Mouse (Mus musculus) hematopoietic stem cell, adult 5-6 weeks (primary cell): ENCODE measurements at regions not wholly inside any gene's neighbourhood (a gene's known extent, or its start where the extent isn't known, plus 50 kb on each side); places are given as distances from the start of the nearest gene placed in this dataset.
A peak's percentile ranks its signal among the peaks of the same experiment; 100 is the strongest.

Experiments used
- ATAC-seq, 2 experiments: fragments of 125-278 bp in 1 of 2; replicated peaks in 1 of 2; 2 replicates each; pipeline ENCODE4 v1.8.0; 2016 to 2017; ENCODE audit warnings: inconsistent platforms in 2 of 2, mild to moderate bottlenecking in 2 of 2, moderate number of reproducible peaks in 2 of 2, low read depth in 1 of 2, moderate TSS enrichment in 1 of 2; ENCODE audit not compliant: low FRiP score in 2 of 2, poor library complexity in 2 of 2, severe bottlenecking in 2 of 2, insufficient read depth in 1 of 2, low TSS enrichment in 1 of 2

DNA sequence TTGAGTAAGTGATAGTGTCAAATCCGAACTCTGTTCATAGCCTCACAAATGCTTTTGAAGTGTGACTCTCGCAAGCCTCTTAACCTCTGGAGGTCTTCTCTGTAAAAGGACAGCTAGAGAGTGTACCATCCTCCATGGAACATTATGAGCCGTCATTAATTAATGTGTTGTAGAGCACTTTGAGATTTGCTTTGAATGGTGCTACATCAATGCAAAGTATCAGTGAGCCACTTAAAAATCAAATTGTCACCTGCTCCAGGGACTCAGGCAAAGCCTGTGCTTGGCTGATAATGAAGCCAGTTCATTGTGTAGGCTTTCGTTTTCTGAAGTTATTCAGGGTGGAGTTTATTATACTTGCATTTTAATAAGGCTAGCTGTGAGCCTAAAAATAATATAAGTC, 801.8 kb upstream of the B3galt2 start:
- ATAC-seq: no peak

DNA sequence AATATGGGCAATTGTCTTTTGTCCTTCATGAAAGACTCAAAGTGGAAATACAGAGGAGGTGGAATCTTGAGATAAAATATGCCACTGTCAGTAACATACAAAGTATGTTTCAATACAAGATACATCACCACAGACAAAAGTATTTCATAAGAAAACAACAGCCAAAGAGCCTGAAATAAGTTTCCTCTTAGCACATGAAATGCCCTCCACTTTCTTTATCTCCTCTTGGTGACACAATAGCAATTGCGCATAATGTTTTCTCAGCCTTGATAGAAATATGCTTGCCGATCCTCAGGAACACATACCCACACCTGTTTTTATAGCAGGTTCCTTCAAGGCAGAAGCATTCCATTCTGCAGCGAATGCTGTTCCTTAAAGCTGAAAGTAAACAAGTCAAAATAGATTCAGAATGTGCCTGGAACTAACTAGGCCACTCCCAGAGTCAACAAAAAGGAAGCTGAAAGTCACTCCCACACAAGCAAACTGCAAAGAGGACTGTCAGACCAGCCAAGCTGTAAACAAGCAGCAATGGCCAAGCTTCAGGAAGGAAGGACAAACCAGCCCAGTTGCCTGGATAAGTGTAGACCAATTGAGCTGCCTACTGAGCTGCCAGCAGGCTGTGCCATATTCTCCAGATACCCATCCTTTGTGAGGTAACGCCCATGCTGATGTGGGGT, 773.3 kb upstream of the B3galt2 start:
- peak in 1 of 2 experiments; percentile 29; a peak in 1 of 4 replicates for ATAC-seq

DNA sequence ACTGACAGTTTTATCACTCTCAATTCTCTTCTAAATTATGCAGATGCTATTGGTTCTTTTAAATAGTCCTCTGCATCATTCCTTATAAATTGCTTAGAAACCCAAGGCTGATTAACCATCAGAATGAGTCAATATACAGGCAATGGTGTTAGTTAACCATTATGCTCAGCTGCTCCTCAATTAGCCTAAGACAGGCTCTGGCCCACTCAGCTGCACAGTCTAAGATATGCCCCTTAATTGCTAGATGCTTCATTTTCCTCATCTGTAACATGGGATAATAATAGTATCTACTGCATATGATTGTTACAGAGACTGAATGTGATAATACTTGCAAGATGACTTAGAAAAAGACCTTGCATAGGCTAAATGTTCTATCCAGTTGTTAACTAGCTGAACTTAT, 748.6 kb upstream of the B3galt2 start:
- ATAC-seq: no peak

DNA sequence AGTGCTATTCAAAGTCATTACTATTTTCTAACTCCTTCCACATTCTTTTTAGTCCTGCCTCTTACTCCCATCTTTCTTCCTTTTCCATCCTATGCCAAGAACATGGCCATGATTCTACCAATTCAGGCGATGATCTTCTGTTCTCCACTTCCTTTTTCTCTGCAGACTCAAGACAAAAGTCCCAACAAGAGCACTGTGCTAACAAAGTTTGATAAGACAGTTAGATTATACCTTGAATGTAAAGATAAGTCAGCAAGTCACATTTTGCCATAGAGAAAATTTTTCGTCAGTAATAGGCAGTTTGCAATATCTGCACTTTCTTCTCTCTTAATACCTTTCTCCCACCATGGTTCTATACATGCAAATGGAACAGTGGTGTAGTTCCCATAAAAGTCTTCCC, 747.3 kb upstream of the B3galt2 start:
- no peak for ATAC-seq

DNA sequence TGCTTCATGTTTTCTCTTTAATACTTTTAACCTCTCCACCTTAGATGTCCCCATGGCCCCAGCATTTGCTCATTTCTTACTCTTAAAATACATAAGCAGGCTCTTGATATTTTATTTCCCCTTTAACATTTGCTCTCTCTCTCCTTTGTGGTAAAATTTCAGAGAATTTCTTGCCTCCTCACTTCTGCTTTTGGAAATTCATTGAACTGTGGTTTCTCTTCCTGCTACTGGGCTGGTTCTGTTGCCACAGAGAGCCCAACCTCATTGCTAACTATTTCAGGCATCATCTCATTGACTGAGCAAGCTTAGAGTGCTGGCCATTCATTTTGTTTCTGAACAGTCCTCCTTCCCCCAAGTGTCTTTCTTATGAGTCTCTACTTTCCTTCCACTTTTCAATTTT, 746.3 kb upstream of the B3galt2 start:
- ATAC-seq: peak; percentile 99

DNA sequence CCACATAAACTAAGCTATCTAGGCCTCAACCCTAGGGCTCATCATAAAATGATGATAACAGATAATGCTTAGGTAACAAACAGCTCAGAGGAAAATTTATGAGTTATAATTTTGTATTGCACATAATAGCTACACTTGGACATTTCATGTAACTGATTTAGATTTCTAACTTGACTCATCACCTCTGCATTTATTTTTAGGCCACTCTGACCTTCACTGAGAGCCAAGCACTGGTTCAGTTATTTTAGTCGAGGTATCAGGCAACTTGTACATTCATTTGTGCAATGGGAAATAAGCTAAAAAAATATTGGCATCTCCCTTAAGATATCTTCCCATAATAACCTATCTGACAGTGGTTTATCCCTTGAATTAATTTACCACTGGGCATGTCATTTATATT, 745.4 kb upstream of the B3galt2 start:
- no peak for ATAC-seq

DNA sequence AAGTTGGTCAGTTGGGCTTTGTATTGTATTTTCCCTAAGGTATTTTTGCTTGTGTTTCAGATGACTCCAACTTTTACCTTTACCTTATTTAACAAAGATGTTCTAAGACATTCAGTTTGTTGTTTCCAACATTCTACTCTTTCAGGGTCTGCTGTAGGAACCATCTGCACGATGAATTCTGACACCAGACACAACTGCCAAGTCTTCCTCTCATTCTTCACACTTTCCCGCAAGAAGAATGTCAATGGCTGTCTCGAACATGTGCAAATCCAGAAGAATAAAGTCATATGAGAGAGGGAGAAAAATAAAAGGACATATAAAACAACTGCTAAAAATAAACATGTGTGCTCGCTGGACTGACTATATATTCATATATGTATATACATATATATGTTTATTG, 730.6 kb upstream of the B3galt2 start:
- no peak for ATAC-seq

DNA sequence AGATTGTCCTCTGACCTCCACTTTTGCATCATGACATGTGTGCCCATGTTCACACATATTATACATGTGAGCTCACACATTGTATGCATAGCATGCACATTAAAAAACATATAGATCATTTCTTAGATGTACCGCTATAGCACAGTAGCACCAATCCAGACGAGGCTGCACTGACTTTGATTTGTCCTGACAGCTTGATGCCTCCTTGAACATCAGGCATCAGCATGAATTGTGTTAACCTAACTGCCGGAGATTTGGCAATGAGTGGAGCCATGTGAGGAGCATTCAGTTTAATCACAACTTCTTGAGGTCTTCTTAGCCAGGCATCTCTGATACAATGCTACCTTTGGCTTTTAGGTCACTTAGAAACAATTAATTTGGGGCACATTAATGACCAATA, 683.8 kb upstream of the B3galt2 start:
- no peak for ATAC-seq

DNA sequence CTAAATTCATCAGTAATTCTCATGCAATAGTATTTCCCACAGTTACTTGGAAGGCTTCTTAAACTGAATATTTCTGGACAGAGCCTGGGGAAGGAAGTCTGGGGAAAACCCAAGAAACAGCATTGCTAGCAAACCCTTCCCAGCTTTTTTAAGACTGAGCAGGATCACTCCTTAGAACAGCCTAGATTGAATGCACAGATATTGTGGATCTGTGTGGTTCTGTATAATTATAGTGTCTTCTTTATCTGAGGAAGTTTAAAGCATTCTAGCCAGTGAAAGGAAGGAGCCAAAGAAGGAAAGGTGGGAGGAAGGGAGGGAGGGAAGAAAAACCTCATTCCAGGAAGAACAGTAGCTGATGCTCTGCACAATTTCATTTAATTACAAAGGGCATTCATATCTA, 669.0 kb upstream of the B3galt2 start:
- no peak for ATAC-seq

DNA sequence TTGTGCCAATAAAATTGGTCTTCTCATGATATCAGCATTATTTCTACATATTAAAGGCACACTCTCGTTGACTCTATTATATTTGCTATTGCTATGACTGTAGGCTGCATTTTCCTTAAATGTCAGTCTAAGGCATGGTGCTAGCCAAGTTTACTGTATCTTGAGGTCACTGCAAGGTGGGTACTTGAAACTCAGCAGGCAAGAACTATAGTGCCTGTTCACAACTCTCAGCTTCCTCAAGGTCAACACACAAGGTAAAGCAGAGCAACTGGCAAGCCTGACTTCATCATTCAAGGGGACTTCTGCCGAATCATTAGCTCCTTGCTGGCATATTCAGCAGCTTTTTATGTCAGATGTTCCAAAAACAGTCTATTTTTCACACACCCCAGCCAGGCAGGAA, 667.1 kb upstream of the B3galt2 start:
- ATAC-seq: no peak

DNA sequence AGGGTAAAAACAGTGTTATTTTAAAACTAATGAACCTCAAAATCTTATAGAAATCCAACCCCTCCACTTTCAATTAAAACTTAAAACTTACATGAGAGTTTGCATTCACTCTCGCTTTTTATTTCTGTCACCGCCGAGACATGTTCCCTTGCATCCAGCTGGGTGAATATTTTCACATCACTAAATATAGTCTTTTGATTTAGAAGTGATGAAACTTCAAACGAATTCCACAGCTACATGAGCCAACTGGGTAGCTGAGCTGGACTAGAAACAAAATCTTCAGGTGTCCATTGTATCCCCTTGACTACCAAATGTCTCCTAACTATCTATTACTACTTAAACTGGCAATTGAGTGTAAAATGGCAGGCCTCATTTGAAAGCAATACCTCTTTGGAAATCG, 657.5 kb upstream of the B3galt2 start:
- no peak for ATAC-seq

DNA sequence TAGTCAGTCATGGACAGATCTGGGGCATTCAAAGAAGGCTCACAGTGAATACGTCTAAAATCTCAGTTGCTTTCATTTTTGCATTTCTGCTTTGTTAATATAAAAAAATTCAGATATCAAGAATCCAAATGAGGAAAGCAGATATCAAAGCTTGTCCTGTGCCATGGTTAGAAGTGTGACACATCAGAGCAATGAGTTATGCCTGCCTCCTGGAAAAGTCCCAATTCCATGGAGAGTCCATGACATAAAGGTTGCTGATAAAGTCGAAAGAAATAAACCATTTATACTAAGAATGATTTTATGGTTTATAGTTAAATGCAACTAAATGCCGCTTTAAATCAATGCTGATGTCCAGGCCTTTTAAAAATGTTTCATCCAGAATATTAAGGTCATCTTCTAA, 656.8 kb upstream of the B3galt2 start:
- no peak for ATAC-seq

DNA sequence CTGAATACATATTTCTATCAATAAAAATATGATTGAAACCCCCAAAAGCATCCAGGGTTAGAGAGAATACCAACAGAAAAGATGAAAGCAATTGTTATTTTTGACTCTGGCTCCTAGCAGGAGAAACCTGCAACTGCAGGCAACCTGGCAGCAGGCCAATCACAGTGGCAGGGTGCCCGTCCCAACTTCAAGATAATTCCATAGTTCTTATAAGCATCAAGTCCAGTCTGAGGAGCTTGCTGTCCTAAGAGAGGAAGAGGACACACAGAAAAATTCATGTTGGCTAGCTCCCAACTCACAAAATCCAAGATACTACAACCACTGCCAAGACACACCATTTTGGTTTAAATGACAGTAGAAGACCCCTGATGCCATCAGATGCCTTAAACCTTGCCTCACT, 654.9 kb upstream of the B3galt2 start:
- no peak for ATAC-seq

DNA sequence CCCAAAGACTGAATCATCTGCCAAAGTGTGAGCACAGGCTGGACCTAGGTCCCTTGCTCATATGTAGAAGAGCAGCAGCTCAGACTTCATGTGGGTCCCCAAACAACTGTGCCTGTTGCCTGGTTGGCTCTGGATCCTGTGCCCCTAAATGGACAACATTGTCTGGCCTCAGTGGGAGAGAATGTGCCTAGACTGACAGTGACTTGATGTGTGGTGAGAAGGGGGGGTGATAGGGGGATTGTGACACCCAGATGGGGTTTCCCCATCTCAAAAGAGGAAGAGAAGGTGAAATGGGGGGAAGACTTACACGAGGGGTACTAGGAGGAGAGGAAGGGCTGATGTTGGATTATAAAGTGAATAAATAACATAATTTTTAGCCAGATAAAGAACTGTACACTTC, 640.2 kb upstream of the B3galt2 start:
- peak; percentile 89 to 93 for ATAC-seq

DNA sequence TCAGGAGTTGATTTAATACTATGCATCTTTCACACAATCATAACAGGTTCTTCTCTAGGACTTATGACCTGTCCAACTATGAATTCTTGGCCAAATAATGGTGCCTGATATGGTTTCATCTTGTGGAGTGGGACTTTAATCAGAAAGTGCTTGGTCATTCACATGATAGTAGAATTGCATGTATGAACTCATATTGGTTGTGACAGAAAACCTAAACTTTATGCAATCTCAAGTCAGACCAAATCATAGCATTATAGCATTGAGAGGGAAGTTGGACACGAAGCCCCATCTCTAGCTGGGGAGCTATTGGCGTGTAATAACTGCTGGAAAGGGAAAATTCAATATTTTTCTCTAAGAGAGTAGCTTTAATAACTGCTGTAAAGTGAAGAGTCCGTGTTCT, 639.4 kb upstream of the B3galt2 start:
- peak in 1 of 2 experiments; percentile 40; a peak in 1 of 4 replicates for ATAC-seq

DNA sequence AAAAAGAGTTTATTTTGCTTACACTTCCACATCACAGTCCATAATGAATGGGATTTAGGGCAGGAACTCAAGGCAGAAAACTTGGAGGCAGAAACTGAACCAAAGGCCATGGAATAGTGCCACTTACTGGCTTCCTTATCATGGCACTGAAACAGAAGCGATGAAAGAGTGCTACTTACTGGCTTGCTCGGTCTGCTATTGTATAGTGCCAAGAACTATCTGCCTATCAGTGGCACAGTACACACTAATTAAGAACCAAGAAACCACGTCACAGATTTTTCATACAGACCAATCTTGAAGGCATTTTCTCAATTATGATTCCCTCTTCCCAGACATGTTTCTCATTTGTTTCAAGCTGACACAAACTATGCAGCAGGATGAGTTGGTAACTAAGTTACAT, 634.4 kb upstream of the B3galt2 start:
- ATAC-seq: no peak

DNA sequence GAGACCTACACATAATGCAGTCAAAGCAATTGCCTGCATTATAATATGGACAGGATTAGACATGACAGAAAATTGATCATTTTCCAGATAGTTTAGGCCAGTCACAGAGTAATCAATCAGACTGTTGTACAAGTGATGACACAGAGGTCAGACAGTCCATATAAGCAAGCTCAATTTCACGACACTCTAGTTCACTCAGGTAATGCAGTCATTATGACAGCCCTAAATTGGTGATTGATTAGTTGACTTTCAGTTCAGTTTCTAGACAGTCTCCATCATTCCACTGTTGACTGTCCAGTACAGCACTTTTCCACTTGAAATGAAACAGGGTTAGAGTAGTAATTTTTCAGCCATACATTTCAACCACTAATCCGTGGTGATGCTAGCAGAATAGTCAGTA, 620.5 kb upstream of the B3galt2 start:
- no peak for ATAC-seq

DNA sequence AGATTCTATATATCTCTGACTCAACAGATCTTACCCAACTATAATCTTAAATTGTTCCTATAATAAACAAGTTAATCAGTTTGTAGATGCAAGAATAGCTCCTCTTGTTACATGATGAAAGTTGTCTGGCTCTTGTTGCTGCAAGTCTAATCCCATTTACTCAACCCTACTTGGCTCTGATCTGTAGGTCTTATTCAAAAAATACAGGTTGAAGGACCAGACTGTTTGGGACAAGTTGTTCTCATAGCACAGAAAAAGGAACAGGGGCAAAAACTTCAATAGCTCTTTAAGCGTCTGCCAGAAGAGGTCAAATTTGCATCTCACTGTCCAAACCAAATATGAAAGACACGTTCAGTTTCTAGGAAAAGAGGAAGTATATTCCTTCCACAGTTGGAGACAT, 587.3 kb upstream of the B3galt2 start:
- ATAC-seq: no peak

DNA sequence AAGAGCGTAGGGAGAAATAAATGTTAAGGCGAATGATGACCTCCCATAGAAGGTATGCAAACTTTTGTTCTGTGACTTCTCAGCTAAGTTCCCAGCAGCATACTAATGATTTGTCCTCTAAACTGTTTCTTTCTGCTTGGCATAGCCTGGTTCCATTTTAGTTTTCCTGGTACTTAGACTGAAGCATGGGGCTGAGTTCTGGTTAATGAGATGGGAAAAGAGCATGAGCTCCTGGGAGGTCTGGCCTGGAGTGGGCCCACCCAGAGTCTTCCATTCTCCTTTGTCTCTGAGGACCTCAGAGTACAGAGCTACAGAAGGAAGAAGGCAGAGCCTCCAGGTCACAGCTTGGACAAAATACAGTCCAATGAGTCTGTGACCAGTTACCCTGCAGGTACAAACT, 586.9 kb upstream of the B3galt2 start:
- ATAC-seq: no peak
